Mouse (Mus musculus): ENCODE measurements around the gene Bcor. TPM values are rescaled to one million over a fixed set of nuclear protein-coding genes. Genes with fewer than 3 reads are reported as not detected.

Bcor gene
- polyA plus RNA-seq, 1 experiment from 2014 or later: 16.7 TPM

DNA sequence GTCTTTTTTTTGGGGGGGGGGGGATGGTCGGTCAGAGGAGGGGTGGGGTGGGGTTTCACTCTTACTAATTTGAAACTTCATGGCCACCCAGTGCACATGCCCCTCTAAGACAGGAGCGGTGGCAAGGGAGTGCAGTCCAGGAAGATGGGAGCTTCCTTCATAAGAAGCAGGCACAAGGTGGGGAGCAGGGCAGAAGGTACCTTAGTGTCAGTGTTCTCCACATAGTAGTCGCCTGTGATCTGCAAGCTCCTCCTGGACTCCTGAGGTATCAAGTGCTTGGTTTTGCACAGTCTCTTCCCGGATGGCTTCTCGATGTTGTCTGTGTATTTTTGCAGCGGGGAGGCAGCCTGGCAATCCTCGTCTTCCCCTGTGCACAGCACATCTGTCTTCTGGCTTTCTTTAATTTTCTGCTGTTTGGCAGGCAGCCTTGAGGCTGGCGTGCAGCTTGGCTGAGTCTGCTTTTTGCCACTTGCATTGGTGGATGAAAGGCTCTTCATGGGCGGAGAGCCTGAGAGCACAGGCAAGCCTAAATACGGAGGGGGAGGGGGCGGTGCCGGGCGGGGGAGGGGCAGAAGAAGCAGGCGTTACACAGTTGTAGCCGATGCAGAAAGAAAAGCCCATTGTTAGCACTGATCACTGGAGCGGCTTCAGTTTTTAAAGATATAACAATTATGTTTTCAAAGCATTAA lies 112.8 kb downstream of the Bcor start:
- H3K4me2 ChIP-seq: no peak overlapping the region
- H3K9me3 ChIP-seq: no peaks in the 10 kb centered on the region
- no peak overlapping the region for H3K4me3 ChIP-seq
- 16% methylated on average over 16 of the region's 16 CpGs for WGBS
- no peak for ATAC-seq (ENCODE audit: insufficient number of reproducible peaks, insufficient read depth, low FRiP score, low TSS enrichment, low read depth)
- peaks cover 32% of the 10 kb centered on the region for H3K27me3 ChIP-seq
- H3K36me3 ChIP-seq: peaks cover 13% of the 10 kb centered on the region; the same call in 1 of the 2 replicates
- no peak overlapping the region for H3K9ac ChIP-seq
- H3K4me1 ChIP-seq: peaks cover 20% of the 10 kb centered on the region
- H3K27ac ChIP-seq: no peak overlapping the region

DNA sequence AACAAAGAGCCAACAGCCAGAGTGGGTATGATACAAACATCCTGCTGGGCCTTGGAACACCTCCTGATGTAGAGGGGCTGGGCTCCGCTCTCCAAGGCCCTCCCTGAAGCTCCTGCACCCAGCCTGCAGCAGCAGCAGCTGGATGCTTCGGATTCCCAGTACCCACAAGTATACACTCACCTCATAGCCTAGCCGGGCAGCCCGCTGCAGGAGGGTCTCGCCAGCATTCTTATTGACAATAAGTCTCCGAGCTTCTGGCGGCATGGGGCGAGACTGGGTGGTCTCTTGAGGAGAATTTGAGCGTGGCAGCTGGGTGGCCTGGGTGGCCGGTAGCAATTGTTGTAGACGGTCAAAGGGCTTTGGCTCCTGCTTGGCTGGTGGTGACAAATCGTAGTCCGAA lies 113.5 kb downstream of the Bcor start:
- Histone ChIP-seq H3K9me3 (no peaks in the 10 kb centered on the region), H3K36me3 (peaks cover 15% of the 10 kb centered on the region), H3K4me2 (no peak overlapping the region), H3K27ac (no peak overlapping the region), H3K4me3 (no peak overlapping the region), H3K9ac (no peak overlapping the region), H3K4me1 (peaks cover 20% of the 10 kb centered on the region), H3K27me3 (peaks cover 32% of the 10 kb centered on the region)
- no peak for ATAC-seq (ENCODE audit: insufficient number of reproducible peaks, insufficient read depth, low FRiP score, low TSS enrichment, low read depth)
- 57% methylated on average over 13 of the region's 13 CpGs for WGBS

DNA sequence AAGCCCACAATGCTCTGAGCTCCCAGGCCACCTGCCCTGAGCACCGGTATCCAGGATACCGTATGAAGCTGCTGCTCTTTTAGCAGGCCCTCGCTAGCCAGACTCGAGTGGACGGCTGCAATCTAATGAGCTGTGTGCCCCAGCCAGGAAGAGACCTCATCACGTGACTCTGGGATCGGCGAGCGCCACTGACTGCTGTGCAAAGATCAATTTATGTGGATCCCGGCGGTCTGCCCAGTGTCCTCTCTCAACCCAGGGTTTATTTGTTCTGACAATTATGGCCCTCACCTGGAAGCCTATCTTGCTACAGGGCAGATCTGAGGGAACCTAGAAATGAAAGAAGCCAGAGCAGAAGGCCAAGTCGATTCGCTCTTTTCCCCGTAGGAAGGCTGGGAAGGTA lies 116.8 kb downstream of the Bcor start:
- peaks cover 24% of the 10 kb centered on the region for H3K27me3 ChIP-seq
- peaks cover 42% of the 10 kb centered on the region for H3K36me3 ChIP-seq
- no peak for ATAC-seq (ENCODE audit: insufficient number of reproducible peaks, insufficient read depth, low FRiP score, low TSS enrichment, low read depth)
- H3K9me3 ChIP-seq: no peaks in the 10 kb centered on the region
- WGBS: 82% methylated on average over 14 of the region's 14 CpGs
- no peak overlapping the region for H3K9ac ChIP-seq
- no peak overlapping the region for H3K4me3 ChIP-seq
- H3K27ac ChIP-seq: no peak overlapping the region
- peaks cover 13% of the 10 kb centered on the region for H3K4me1 ChIP-seq
- H3K4me2 ChIP-seq: no peak overlapping the region

DNA sequence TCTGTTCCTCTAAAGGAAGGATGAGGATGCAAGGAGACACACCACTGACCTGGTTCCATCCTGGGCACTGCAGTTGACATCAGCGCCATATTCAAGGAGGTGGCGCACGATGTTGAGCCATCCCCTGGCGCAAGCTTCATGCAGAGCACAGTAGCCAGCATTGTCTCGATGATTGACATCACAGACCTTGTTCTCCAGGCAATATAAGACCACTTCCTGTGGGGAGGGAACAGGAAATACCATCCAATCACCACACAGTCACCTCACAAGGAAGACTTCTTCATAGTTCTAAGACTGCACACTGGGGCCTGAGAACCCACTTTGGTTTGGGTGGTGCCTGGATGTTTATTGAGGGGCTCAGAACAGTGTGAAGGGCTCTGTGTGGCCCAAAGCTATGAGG lies 118.7 kb downstream of the Bcor start:
- H3K4me2 ChIP-seq: no peak overlapping the region
- ATAC-seq (ENCODE audit: insufficient number of reproducible peaks, insufficient read depth, low FRiP score, low TSS enrichment, low read depth): no peak
- no peak overlapping the region for H3K27ac ChIP-seq
- WGBS: 81% methylated on average over 5 of the region's 5 CpGs
- no peaks in the 10 kb centered on the region for H3K9me3 ChIP-seq
- peaks cover 8% of the 10 kb centered on the region for H3K27me3 ChIP-seq
- H3K9ac ChIP-seq: no peak overlapping the region
- no peaks in the 10 kb centered on the region for H3K4me1 ChIP-seq
- no peak overlapping the region for H3K4me3 ChIP-seq
- H3K36me3 ChIP-seq: peaks cover 53% of the 10 kb centered on the region

DNA sequence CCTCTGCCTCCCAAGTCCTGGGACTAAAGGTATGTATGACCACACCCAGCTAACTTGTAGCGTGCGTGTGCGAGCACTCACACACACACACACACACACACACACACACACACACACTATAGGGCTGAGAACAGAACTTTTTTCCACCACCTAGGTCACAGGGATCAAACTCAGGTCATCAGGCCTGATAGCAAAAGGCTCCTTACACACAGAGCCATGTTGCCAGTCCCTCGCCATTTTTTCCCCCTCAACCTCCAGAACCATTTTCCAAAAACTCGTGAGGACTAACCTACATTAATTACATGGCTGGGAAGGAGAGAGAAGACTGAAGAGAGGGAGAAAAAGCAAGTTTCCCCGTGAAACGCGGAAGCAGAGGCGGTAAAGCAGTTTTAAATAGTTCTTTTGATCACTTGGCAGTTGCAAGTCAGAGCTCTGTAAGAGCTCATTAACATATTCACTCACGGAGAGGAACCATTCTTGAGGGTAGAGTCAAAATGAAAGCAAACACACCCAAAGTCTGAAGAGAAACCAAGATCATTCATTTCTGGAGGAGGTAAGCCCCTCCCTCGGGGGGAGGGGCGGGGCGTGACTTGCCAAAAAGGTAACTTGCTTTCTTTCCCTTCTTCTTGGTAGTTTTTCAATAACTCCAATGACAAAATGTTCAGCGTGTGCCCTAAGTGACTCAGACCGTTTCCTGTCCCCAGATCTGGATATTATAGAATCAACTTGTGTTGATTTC lies 145.3 kb downstream of the Bcor start:
- no peak for ATAC-seq (ENCODE audit: insufficient number of reproducible peaks, insufficient read depth, low FRiP score, low TSS enrichment, low read depth)
- Histone ChIP-seq H3K36me3 (no peaks in the 10 kb centered on the region), H3K27ac (no peak overlapping the region), H3K4me1 (no peaks in the 10 kb centered on the region), H3K9me3 (no peaks in the 10 kb centered on the region), H3K4me2 (no peak overlapping the region), H3K9ac (no peak overlapping the region), H3K4me3 (no peak overlapping the region), H3K27me3 (peaks cover 5% of the 10 kb centered on the region)
- WGBS: 51% methylated on average over 15 of the region's 15 CpGs

DNA sequence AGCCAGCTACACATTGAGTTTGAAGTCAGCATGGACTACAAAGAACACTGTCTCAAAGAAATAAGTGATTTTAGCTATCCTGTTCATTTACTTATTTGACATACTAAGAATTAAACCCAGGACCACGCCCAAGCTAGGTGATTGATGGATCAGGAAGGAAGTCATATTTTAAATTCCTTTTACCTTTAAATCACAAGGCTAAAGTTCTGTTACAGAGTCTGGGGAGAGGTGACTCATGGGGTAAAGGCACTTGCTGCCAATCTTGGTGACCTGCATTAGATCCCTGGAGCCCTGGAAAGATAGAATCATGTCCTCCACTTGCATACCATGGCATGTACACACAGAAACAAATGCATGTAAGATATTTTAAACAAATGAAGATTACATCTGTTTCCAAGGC lies 149.5 kb downstream of the Bcor start:
- ATAC-seq (ENCODE audit: insufficient number of reproducible peaks, insufficient read depth, low FRiP score, low TSS enrichment, low read depth): no peak
- Histone ChIP-seq H3K36me3 (no peaks in the 10 kb centered on the region), H3K27me3 (peaks cover 45% of the 10 kb centered on the region), H3K27ac (no peak overlapping the region), H3K4me3 (no peak overlapping the region), H3K4me1 (peaks cover 5% of the 10 kb centered on the region; the same call in 1 of the 2 replicates), H3K4me2 (no peak overlapping the region), H3K9ac (no peak overlapping the region), H3K9me3 (no peaks in the 10 kb centered on the region)
- WGBS: 64% methylated on average over 1 of the region's 1 CpGs

DNA sequence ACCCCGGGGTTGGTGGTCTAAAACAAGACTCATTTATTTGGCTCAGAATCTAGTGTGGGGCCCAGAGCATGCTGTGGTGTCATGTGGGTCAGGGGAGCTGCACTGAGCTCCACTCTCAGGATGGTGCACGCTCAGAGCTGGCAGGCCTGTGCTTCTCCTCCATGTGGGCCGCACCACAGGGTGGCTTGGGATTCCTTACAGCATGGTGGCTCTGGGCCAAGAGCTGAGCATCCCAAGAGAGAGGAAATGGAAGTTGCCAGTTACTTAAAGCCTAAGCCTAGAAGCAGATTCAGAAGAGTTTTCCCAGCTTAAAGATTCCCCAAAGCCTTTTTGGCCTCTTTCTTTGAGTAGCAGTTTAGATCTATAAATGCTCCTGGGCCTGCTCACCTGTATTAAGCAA lies 151.1 kb downstream of the Bcor start:
- WGBS: 48% methylated on average over 3 of the region's 3 CpGs
- H3K4me2 ChIP-seq: no peak overlapping the region
- peaks cover 61% of the 10 kb centered on the region for H3K27me3 ChIP-seq

DNA sequence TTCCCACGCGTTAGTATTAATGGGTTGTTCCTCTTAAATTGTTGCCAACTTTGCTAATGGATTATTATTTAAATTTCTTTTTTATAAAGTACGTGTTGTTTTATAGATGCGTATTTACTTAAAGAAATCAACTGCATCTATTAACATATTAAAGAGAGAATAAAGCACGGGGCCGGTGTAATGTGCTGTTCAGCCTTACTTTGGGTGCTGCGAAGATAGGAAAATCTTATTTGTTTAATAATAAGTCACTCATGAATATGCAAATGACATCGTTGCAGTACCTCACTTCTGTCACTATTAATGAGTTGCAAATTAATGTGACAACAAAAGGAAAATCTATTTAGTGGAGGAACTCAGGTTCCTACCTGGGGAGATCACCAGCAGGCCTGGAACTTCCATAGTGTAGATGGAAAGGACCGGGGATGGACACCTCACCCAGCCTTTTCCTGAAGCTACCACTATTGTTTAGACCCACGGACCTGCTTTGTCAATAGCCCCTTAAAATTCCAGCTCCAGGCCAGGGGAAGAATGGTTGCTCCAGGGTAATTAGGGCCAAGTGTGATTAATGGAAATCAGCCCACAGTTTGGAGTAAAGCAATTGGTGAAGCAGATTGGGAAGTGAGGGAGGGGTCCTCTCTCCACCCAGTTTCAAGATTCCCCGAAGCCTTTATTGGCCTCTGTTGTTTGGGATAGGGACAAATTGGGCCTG lies 152.2 kb downstream of the Bcor start:
- no peak overlapping the region for H3K27ac ChIP-seq
- no peak for ATAC-seq (ENCODE audit: insufficient number of reproducible peaks, insufficient read depth, low FRiP score, low TSS enrichment, low read depth)
- 17% methylated on average over 11 of the region's 11 CpGs for WGBS
- no peaks in the 10 kb centered on the region for H3K36me3 ChIP-seq
- no peak overlapping the region for H3K9ac ChIP-seq
- peaks cover 72% of the 10 kb centered on the region for H3K27me3 ChIP-seq
- H3K4me2 ChIP-seq: peak overlapping the region; percentile 67
- H3K4me1 ChIP-seq: peaks cover 29% of the 10 kb centered on the region
- H3K9me3 ChIP-seq: no peaks in the 10 kb centered on the region
- no peak overlapping the region for H3K4me3 ChIP-seq

More for the DNA sequence above, 151.1 kb downstream of the Bcor start:
- Histone ChIP-seq H3K36me3 (no peaks in the 10 kb centered on the region), H3K27ac (no peak overlapping the region), H3K9me3 (no peaks in the 10 kb centered on the region), H3K9ac (no peak overlapping the region), H3K4me1 (peaks cover 20% of the 10 kb centered on the region), H3K4me3 (no peak overlapping the region)
- ATAC-seq (ENCODE audit: insufficient number of reproducible peaks, insufficient read depth, low FRiP score, low TSS enrichment, low read depth): no peak

DNA sequence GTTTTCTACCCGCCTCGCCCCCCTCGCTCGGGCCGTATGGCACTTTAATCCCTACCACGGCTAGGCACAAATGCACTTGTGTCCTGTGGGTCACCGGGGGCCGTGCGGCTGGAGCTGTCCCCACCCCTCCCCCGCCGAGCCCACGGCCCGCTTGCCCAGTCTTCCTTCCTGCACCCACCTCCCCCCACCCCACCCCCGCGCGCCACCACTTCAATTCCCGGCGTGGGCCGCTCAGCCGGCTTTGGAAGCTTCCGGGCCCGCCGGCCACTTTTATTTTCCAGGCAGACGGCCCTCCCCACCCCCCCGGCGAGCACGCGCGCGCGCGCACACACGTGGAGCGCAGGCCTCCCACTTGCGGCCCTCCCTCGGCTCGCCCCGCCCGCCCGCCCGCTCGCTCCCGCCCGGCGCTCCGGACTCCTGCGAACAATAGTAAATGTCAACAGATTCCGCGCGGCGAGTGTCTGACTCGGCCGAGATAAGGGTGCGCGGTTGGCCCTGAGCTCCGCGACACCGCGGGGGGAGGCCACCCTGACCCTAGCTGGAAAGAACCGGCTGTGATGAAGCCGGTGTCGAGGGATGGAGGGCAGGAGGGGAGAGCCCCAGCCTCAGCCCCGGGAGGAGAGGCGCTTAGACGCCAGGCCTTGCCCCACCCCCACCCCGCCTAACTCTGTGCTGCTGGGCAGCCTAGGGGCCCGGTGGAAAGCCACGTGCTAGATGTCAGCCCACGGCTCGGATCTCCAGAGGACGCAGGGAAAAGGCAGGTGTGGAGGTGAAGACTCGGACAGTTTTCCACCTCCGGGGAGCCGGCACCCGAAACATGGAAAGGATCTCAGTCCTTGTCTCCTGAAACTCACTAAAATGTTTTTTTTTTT lies 153.0 kb downstream of the Bcor start:
- Histone ChIP-seq H3K27me3 (peaks cover 81% of the 10 kb centered on the region), H3K27ac (peak overlapping the region; percentile 82), H3K9me3 (no peaks in the 10 kb centered on the region), H3K4me3 (peak overlapping the region; percentile 45), H3K9ac (peak overlapping the region; percentile 69), H3K4me1 (peaks cover 35% of the 10 kb centered on the region), H3K4me2 (peak overlapping the region; percentile 67), H3K36me3 (no peaks in the 10 kb centered on the region)
- peak; percentile 32; the same call in 1 of the 2 replicates for ATAC-seq (ENCODE audit: insufficient number of reproducible peaks, insufficient read depth, low FRiP score, low TSS enrichment, low read depth)
- WGBS: 2% methylated on average over 69 of the region's 75 CpGs

DNA sequence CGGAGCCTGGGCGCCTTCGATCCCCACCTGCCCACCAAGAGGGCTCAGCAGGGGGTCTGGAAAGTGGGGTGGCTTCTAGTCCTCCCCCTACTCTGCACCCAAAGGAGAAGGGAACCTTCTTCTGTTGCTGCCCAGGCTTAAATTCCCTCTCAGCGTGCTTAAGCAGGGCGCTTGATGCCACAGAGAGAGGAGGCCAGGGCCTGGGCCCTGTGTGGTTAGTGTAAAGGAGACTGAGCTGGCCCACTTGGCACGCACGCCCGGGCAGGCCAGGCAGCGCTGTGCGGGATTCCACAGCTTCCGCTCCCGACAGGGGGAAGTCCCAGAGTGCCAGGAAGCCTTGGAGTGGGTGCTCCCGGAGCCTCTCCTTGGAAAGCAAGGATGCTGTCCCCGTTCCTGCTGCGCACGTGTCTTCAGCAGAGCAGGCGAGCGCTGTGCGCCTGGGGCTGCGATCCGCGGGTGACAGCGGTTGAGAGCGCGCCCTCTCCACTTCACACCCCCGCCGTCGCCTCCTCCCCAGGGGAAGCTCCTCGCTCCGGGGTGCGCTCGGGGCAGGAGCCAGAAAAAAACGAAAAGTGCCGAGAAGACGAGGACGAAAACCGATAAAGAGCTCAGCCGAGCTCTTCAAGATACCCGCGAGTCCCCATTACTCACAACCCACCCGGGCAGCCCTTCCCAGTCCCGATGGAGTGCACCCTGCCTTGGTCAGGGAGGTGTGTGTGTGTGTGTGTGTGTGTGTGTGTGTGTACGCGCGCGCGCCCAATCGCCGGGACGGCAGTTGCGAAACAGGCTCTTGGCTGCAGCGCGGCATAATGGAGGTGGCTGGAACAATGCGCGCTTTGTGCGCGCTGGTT lies 153.9 kb downstream of the Bcor start:
- H3K4me3 ChIP-seq: peak overlapping the region; percentile 45
- H3K27me3 ChIP-seq: peaks cover 89% of the 10 kb centered on the region
- H3K4me1 ChIP-seq: peaks cover 43% of the 10 kb centered on the region
- 3% methylated on average over 54 of the region's 57 CpGs for WGBS
- peak overlapping the region; percentile 67 for H3K4me2 ChIP-seq
- ATAC-seq (ENCODE audit: insufficient number of reproducible peaks, insufficient read depth, low FRiP score, low TSS enrichment, low read depth): peak; percentile 69
- no peaks in the 10 kb centered on the region for H3K36me3 ChIP-seq
- H3K9me3 ChIP-seq: no peaks in the 10 kb centered on the region
- peak overlapping the region; percentile 82 for H3K27ac ChIP-seq
- peak overlapping the region; percentile 69 for H3K9ac ChIP-seq
